Mouse (Mus musculus): Measurements from ENCODE around the gene Vamp2. TPM values are rescaled to one million over a fixed set of nuclear protein-coding genes. Genes with fewer than 3 reads are reported as not detected.

Gene Vamp2
- polyA plus RNA-seq, 1 experiment from 2014 or later, result 79.9 TPM

DNA sequence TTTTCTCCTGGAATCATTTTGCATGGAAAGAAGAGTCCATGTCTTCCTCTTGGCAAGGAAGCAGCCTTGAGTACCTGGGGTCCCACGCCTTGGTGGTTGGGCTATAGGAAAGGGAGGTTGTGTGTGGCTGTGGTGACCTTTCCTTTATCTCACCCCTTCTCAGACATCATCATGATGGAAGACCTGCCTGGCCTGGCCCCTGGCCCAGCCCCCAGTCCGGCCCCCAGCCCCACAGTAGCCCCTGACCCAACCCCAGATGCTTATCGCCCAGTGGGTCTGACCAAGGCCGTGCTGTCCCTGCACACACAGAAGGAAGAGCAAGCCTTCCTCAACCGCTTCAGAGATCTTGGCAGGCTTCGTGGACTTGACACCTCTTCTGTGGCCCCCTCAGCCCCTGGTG lies 16.9 kb downstream of the Vamp2 start:
- Histone ChIP-seq H3K27me3 (ENCODE audit: control insufficient read depth, insufficient read depth, low read length) (no peaks in the 10 kb centered on the region), H3K4me2 (ENCODE audit: low read depth, low read length) (no peak overlapping the region), H3K4me1 (ENCODE audit: control insufficient read depth, insufficient read depth, low read length) (peaks cover 4% of the 10 kb centered on the region), H3K36me3 (ENCODE audit: control insufficient read depth, insufficient read depth, low read length) (peaks cover 48% of the 10 kb centered on the region), H3K9me3 (replicated peaks; ENCODE audit: control insufficient read depth, low read length) (no peaks in the 10 kb centered on the region), H3K27ac (ENCODE audit: low read length) (no peak overlapping the region), H3K9ac (ENCODE audit: low read length) (no peak overlapping the region), H3K4me3 (replicated peaks; ENCODE audit: low read length) (no peak overlapping the region)
- ATAC-seq (ENCODE audit: insufficient read depth, low FRiP score), result no peak
- 83% methylated on average over 6 of the region's 6 CpGs for WGBS

GRCm38 (mm10) chr11:69105796-69106195 lies 17.5 kb downstream of the Vamp2 start:
- Histone ChIP-seq H3K27ac (ENCODE audit: low read length) (no peak overlapping the region), H3K4me1 (ENCODE audit: control insufficient read depth, insufficient read depth, low read length) (no peaks in the 10 kb centered on the region), H3K36me3 (ENCODE audit: control insufficient read depth, insufficient read depth, low read length) (peaks cover 47% of the 10 kb centered on the region), H3K27me3 (ENCODE audit: control insufficient read depth, insufficient read depth, low read length) (no peaks in the 10 kb centered on the region), H3K4me3 (replicated peaks; ENCODE audit: low read length) (no peak overlapping the region), H3K4me2 (ENCODE audit: low read depth, low read length) (no peak overlapping the region), H3K9ac (ENCODE audit: low read length) (no peak overlapping the region), H3K9me3 (replicated peaks; ENCODE audit: control insufficient read depth, low read length) (no peaks in the 10 kb centered on the region)
- 88% methylated on average over 2 of the region's 2 CpGs for WGBS
- ATAC-seq (ENCODE audit: insufficient read depth, low FRiP score), result no peak

DNA sequence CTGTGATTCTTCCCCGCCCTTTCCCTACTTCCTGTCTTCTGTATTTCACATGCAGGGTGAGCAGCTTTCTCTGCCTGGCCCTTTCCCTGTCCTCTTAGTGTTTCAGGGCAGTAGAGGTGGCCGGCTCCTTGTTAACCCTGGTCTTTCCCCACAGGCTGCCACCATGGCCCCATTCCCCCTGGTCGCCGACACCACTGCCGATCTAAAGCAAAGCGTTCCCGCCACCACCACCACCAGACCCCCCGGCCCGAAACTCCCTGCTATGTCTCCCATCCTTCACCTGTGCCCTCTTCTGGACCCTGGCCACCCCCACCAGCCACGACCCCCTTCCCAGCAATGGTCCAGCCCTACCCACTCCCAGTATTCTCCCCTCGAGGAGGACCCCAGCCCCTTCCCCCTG lies 18.0 kb downstream of the Vamp2 start:
- Histone ChIP-seq H3K36me3 (ENCODE audit: control insufficient read depth, insufficient read depth, low read length) (peaks cover 42% of the 10 kb centered on the region), H3K27me3 (ENCODE audit: control insufficient read depth, insufficient read depth, low read length) (no peaks in the 10 kb centered on the region), H3K9me3 (replicated peaks; ENCODE audit: control insufficient read depth, low read length) (no peaks in the 10 kb centered on the region), H3K4me3 (replicated peaks; ENCODE audit: low read length) (no peak overlapping the region), H3K9ac (ENCODE audit: low read length) (no peak overlapping the region), H3K4me1 (ENCODE audit: control insufficient read depth, insufficient read depth, low read length) (no peaks in the 10 kb centered on the region), H3K4me2 (ENCODE audit: low read depth, low read length) (no peak overlapping the region), H3K27ac (ENCODE audit: low read length) (no peak overlapping the region)
- no peak for ATAC-seq (ENCODE audit: insufficient read depth, low FRiP score)
- 92% methylated on average over 11 of the region's 11 CpGs for WGBS

- Histone ChIP-seq H3K4me2 (ENCODE audit: low read depth, low read length) (no peak overlapping the region), H3K4me1 (ENCODE audit: control insufficient read depth, insufficient read depth, low read length) (no peaks in the 10 kb centered on the region), H3K9me3 (replicated peaks; ENCODE audit: control insufficient read depth, low read length) (no peaks in the 10 kb centered on the region), H3K9ac (ENCODE audit: low read length) (no peak overlapping the region), H3K36me3 (ENCODE audit: control insufficient read depth, insufficient read depth, low read length) (peaks cover 38% of the 10 kb centered on the region), H3K27me3 (ENCODE audit: control insufficient read depth, insufficient read depth, low read length) (no peaks in the 10 kb centered on the region), H3K27ac (ENCODE audit: low read length) (no peak overlapping the region), H3K4me3 (replicated peaks; ENCODE audit: low read length) (no peak overlapping the region)
- WGBS, result 87% methylated on average over 11 of the region's 11 CpGs
- no peak for ATAC-seq (ENCODE audit: insufficient read depth, low FRiP score)
These were observed 18.6 kb downstream of the Vamp2 start for GRCm38 (mm10) chr11:69106842-69107241.

DNA sequence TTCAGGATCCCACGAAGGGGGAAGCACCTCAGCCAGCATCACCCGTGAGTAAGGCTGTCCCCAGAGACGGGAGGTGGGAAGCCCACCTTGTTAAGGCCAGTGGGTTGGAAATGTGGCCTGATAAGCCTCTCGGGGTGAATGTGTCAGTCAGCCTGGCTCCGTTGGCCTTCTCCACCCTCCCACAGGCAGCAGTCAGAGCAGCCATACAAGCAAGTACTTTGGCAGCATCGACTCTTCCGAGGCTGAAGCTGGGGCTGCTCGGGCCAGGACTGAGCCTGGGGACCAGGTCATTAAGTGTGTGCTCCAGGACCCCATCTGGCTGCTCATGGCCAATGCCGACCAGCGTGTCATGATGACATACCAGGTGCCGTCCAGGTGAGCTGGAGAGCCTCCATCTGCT lies 19.4 kb downstream of the Vamp2 start:
- H3K27me3 ChIP-seq (ENCODE audit: control insufficient read depth, insufficient read depth, low read length), result no peaks in the 10 kb centered on the region
- no peak overlapping the region for H3K4me2 ChIP-seq (ENCODE audit: low read depth, low read length)
- H3K4me3 ChIP-seq (replicated peaks; ENCODE audit: low read length), result no peak overlapping the region
- H3K9ac ChIP-seq (ENCODE audit: low read length), result no peak overlapping the region
- H3K36me3 ChIP-seq (ENCODE audit: control insufficient read depth, insufficient read depth, low read length), result peaks cover 36% of the 10 kb centered on the region
- ATAC-seq (ENCODE audit: insufficient read depth, low FRiP score), result no peak
- H3K4me1 ChIP-seq (ENCODE audit: control insufficient read depth, insufficient read depth, low read length), result no peaks in the 10 kb centered on the region
- no peak overlapping the region for H3K27ac ChIP-seq (ENCODE audit: low read length)
- WGBS, result 88% methylated on average over 11 of the region's 11 CpGs
- no peaks in the 10 kb centered on the region for H3K9me3 ChIP-seq (replicated peaks; ENCODE audit: control insufficient read depth, low read length)

DNA sequence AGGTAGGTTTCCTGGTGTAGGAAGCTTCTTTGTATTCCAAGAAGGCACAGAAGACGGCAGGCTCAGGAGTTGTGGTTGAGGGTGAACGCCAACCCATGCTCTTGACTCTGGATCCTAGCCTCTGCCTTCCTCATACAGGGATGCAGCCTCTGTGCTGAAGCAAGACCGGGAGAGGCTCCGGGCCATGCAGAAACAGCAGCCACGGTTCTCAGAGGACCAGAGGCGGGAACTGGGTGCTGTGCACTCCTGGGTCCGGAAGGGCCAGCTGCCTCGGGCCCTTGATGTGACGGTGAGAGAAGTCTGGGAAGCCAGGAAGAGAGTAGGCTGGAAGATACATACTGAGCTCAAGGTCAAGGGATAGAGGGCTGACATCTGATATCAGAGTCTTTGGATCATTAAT lies 19.9 kb downstream of the Vamp2 start:
- Histone ChIP-seq H3K9me3 (replicated peaks; ENCODE audit: control insufficient read depth, low read length) (no peaks in the 10 kb centered on the region), H3K4me3 (replicated peaks; ENCODE audit: low read length) (no peak overlapping the region), H3K9ac (ENCODE audit: low read length) (no peak overlapping the region), H3K4me1 (ENCODE audit: control insufficient read depth, insufficient read depth, low read length) (no peaks in the 10 kb centered on the region), H3K27me3 (ENCODE audit: control insufficient read depth, insufficient read depth, low read length) (no peaks in the 10 kb centered on the region), H3K4me2 (ENCODE audit: low read depth, low read length) (no peak overlapping the region), H3K27ac (ENCODE audit: low read length) (no peak overlapping the region), H3K36me3 (ENCODE audit: control insufficient read depth, insufficient read depth, low read length) (peaks cover 34% of the 10 kb centered on the region)
- WGBS, result 95% methylated on average over 9 of the region's 9 CpGs
- no peak for ATAC-seq (ENCODE audit: insufficient read depth, low FRiP score)

GRCm38 (mm10) chr11:69109032-69109900 lies 21.0 kb downstream of the Vamp2 start:
- Histone ChIP-seq H3K4me1 (ENCODE audit: control insufficient read depth, insufficient read depth, low read length) (no peaks in the 10 kb centered on the region), H3K36me3 (ENCODE audit: control insufficient read depth, insufficient read depth, low read length) (peaks cover 25% of the 10 kb centered on the region), H3K27ac (ENCODE audit: low read length) (no peak overlapping the region), H3K27me3 (ENCODE audit: control insufficient read depth, insufficient read depth, low read length) (no peaks in the 10 kb centered on the region), H3K9ac (ENCODE audit: low read length) (no peak overlapping the region), H3K4me2 (ENCODE audit: low read depth, low read length) (no peak overlapping the region), H3K4me3 (replicated peaks; ENCODE audit: low read length) (no peak overlapping the region), H3K9me3 (replicated peaks; ENCODE audit: control insufficient read depth, low read length) (no peaks in the 10 kb centered on the region)
- 79% methylated on average over 13 of the region's 13 CpGs for WGBS
- no peak for ATAC-seq (ENCODE audit: insufficient read depth, low FRiP score)

DNA sequence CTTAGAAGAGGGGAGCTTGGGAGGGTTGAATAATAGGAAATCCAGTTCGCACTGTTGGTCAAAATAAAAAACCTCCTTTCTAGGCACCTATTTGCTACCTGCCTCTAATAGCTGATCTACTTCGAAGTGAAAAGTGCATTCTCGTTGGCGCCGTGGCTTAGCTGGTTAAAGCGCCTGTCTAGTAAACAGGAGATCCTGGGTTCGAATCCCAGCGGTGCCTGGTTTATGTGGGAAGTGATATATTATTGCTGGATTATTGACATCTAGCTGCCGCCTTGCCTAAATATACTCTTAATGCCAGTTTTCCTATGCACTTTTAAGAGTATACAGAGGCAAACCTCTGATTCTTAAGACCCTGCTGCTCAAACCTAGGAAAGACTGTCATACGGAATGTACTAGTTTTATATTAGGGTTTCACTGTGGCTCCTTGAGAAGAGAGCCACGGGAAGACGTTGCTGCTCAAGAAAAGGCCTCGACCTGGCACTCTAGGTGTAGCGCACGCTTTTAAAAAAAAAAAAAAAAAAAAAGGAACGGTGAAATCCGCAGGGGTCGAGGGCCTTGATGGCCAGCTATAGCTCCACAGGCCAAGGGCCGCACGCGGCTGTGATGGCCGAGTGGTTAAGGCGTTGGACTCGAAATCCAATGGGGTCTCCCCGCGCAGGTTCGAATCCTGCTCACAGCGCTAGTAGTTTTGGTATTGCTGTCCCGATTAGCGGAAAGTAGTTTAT lies 22.2 kb downstream of the Vamp2 start:
- peak; percentile 75 for ATAC-seq (ENCODE audit: insufficient read depth, low FRiP score)
- Histone ChIP-seq H3K4me2 (ENCODE audit: low read depth, low read length) (peak overlapping the region; percentile 58), H3K9me3 (replicated peaks; ENCODE audit: control insufficient read depth, low read length) (no peaks in the 10 kb centered on the region), H3K27ac (ENCODE audit: low read length) (no peak overlapping the region; the same call in 1 of the 2 replicates), H3K9ac (ENCODE audit: low read length) (peak overlapping the region; percentile 64), H3K36me3 (ENCODE audit: control insufficient read depth, insufficient read depth, low read length) (peaks cover 13% of the 10 kb centered on the region), H3K4me3 (replicated peaks; ENCODE audit: low read length) (peak overlapping the region; percentile 53), H3K4me1 (ENCODE audit: control insufficient read depth, insufficient read depth, low read length) (no peaks in the 10 kb centered on the region), H3K27me3 (ENCODE audit: control insufficient read depth, insufficient read depth, low read length) (no peaks in the 10 kb centered on the region)
- 1% methylated on average over 30 of the region's 30 CpGs for WGBS

DNA sequence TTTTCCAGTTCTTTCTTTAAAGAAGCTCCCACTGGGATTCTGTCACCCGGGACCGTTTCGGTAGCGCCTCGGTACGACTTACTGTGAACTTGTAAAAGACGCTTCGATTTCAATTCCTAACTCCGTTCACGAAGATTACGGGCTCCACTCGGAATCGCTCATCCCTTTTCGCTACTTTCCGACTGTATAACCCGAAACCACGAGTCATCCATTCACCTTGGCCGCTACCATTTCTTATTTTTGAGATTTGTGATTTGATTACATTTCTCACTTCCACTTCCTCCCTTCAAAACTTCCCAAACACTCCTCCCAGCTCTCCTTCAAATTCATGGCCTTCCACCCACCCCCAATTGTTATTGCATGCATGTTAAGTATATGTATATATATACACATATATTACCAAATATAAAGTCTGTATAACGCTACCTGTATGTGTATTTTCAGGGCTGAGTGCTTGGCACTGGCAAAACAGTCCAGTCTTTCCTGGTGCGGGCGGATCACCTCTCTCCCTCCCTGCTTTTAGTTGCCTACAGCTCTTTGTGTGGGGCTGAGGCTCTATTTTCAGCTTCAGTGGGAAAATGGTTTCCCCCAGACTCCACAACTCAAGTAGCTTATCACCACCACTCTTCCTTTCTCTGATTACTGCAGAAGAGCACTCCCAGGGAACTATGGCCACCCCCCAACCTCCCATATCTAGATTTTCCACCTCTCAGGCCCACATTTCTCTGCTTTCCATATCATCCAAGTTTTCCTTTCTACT lies 22.9 kb downstream of the Vamp2 start:
- Histone ChIP-seq H3K27me3 (ENCODE audit: control insufficient read depth, insufficient read depth, low read length) (no peaks in the 10 kb centered on the region), H3K4me2 (ENCODE audit: low read depth, low read length) (peak overlapping the region; percentile 58), H3K27ac (ENCODE audit: low read length) (no peak overlapping the region), H3K9ac (ENCODE audit: low read length) (peak overlapping the region; percentile 64), H3K36me3 (ENCODE audit: control insufficient read depth, insufficient read depth, low read length) (peaks cover 6% of the 10 kb centered on the region), H3K4me3 (replicated peaks; ENCODE audit: low read length) (peak overlapping the region; percentile 53), H3K4me1 (ENCODE audit: control insufficient read depth, insufficient read depth, low read length) (no peaks in the 10 kb centered on the region), H3K9me3 (replicated peaks; ENCODE audit: control insufficient read depth, low read length) (no peaks in the 10 kb centered on the region)
- 8% methylated on average over 21 of the region's 21 CpGs for WGBS
- no peak for ATAC-seq (ENCODE audit: insufficient read depth, low FRiP score)

Measured in stomach, embryonic 16.5 days (tissue).